Mouse (Mus musculus) ES-Bruce4 (cell line): Measurements from ENCODE around the gene Tfpt.

Experiments used
- CTCF ChIP-seq: IDR thresholded peaks from one replicate; pipeline ENCODE4 v1.8.1; 2011; ENCODE audit warnings: low read depth, low read length
- EP300 ChIP-seq: IDR thresholded peaks from 2 replicates; pipeline ENCODE4 v1.6.1; 2011; ENCODE audit warnings: low read depth, low read length; ENCODE audit not compliant: insufficient read depth
- POLR2A ChIP-seq: IDR thresholded peaks from one replicate; pipeline ENCODE4 v1.8.1; 2011; ENCODE audit warnings: low read length; ENCODE audit not compliant: insufficient read depth

- TF ChIP-seq CTCF (no peak), POLR2A (no peak), EP300 (no peak)
Observed at GRCm38 (mm10) chr7:3675228-3675548, 45.5 kb upstream of the Tfpt start.
